Mouse (Mus musculus): ENCODE results near the gene Gm21962. TPM values are rescaled to one million over a fixed set of nuclear protein-coding genes. Genes with fewer than 3 reads are reported as not detected.
"Not testable (repeated sequence)": the region's sequence is repeated elsewhere in the genome, so short reads cannot be mapped to it uniquely, and the experiment has no call there.

The Gm21962 gene
- total RNA-seq (2021), result not detected in 2 replicates
- long read RNA-seq, result 0 reads

DNA sequence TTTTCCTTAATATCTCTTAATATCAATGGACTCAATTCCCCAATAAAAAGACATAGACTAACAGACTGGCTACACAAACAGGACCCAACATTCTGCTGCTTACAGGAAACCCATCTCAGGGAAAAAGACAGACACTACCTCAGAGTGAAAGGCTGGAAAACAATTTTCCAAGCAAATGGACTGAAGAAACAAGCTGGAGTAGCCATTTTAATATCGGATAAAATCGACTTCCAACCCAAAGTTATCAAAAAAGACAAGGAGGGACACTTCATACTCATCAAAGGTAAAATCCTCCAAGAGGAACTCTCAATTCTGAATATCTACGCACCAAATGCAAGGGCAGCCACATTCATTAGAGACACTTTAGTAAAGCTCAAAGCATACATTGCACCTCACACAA, at the start of gene Gm21962:
Gene Gm21962, plus strand, starts transcription at position 301 of the 400 bp plus-strand sequence.
- not testable (repeated sequence) for DNase-seq

DNA sequence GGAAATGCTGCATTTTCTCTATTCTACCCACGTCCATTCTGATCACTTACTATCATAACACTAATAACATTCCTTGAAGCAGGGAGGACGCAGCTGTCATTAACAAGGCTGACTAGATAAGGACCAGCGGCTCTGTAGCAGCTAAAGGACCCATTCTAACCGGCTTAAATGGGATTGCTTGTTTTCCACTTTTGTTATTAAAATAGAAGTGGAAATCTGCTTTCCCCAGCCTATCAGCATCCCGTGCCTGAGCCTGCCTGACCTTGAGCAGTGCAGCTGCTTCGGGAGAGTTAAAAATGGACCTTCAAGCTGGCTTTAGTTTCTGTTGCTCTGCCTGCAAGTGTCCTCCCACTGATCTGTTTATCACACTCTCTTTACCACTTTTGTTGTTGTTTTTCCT, 49.2 kb upstream of the Gm21962 start:
- DNase-seq, result no peak

DNA sequence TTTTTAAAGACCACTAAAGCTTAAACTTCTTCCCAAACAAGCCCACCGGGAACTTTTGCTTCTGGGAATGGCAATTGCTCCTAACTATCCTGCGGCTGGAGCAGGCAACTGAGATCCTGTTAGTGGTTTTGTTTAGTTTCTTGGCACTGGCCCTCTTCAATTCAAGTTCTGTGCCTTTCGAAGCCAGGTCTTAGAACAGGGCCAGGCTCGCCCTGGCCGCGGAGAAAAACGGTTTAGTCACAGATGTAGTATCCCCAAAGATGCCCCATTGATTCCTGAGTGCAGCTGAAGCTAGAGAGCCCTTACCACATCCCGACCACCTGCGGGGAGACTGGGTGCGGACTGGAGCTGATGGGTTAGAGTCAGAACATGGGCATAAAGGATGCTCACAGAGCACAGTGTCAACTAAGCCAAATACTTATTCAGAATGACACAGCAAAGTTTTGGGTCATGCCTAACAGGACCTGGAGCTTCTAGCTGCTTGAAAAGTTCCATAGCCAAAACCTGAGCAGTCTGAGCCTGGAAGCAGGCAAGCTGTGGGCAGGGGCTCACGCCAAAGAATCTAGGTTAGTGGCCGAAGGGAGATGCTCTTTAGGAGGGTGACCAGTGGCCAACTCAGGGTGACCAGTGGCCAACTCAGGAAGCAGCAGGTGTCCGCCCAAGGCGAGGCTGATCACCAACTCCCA, 48.3 kb upstream of the Gm21962 start:
- no peak for DNase-seq

DNA sequence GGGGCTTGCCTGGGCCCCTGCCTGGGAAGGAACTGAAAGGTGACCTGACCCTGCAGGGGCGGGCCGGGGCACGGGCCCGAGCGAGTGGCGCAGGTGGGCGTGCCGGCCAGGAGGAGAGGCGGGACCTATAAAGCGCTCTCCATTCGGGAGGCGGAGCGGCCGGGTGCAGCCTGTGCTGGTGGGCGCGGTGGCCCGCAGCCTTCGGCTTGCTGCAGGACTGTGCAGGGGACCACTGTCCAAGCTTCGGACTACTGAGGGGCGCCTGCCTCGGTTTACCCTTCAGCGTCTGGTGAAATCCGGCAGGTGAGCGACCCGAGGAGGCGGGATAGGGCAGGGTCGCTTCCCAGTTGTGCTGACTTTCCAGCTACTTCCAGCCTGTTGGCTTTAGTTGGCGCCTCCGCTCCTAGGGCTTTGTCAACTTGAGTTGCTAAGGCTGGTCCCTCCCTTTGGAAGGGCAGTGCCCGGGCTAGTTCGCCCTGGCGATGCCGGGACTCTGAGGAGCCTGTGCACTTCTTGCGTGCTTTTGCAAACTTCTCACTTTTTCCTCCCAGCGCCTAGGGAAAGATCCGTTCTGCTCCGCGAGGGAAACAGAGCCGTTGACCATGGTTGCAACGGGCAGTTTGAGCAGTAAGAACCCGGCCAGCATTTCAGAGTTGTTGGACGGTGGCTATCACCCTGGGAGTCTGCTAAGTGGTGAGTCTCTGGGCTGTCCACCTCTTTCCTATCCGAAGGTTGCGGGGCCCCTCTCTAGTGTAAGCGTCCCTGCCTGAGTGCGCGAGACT, 47.6 kb upstream of the Gm21962 start:
- peak; percentile 56 for DNase-seq

DNA sequence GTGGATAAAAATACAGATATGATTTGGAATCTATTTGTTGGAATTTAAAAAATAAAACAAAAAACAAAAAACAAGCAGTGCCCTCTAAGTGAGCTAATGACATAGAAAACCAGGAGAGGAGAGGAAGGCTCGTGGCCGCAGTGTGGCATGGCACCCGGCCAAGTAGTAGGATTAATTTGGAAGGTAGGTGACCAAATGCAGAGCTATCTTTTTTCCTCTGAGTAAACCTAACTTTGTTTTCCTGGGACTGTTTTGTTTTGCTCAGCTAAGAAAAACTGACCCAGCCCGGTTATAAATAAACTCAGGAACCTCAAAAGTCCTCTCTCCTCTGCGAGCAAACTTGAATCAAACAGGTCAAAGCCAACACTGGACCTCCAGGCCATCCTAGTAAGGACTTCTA, 46.3 kb upstream of the Gm21962 start:
- DNase-seq, result no peak

DNA sequence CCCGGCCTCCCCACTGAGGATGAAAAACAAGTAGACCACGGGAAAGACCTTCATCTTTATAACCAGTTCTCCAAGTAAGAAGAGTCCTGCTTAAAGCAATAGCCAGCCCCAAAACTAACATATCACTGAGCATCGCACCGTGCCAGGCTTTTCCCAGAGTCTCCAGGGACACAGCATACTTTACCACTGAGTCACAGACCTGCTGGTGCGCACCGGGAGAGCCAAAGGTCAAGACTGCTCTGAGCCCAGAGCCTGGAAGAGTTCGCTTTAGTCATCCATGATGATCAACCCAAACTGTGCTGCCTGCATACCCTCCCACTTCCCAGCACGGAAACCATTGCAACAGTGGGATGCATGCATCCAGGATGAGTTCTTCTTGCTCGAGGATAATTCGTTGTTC, 37.6 kb upstream of the Gm21962 start:
- peak; percentile 3 for DNase-seq

DNA sequence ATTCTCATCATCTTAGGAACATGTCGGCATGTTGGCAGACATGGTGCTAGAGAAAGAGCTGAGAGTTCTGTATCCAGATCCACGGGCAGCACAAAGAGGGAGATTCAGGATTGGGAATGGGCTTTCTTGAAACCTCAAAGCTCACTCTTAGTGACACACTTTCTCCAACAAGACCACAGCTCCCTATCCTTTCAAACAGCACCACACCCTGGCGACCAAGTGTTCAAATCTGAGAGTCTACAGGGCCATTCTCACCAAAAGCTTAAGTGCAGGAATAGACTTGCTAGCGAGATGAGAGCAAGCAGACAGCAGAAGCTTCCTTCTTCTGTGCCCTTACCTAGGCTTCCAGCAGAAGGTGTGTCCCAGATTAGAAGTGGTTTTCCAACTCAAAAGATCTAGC, 34.8 kb upstream of the Gm21962 start:
- no peak for DNase-seq

DNA sequence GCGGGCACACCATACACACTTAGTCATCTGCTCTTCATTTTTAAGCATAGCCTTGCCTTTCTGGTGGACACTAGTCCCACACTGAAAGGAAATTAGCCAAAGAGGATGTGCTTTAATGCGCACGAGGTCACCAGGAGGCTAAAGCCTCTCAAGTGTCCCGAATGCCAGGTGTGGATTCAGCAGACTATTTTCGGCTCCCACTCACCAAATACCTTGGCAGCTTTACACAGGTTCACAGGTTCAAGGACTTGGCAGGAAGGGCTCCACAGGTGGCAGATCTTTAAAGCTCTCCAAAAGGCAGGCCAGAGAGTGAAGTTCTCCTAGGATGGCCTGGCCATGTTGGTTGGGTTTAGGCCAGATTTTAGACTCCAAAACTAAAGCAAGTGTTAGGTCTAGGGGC, 30.1 kb upstream of the Gm21962 start:
- DNase-seq, result no peak

DNA sequence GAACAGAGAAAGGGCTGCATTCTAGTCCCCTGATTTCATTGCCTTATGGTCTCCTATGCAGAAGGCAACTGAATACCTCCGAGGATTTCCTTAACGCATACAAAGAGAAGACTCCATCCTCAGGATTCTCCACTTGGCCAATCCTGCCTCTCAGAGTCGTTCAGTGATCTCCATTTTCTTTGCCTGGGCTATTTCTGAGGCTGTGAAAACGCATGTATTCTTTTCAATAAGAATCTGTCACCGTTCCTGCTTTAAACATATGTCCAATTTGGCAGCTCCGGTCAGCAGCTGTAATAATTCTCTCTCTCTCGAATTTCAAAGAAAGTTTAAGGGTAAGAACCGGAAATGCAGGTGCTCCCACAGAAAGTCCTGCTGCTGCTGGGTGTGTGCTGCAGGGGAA, 29.2 kb upstream of the Gm21962 start:
- no peak for DNase-seq

DNA sequence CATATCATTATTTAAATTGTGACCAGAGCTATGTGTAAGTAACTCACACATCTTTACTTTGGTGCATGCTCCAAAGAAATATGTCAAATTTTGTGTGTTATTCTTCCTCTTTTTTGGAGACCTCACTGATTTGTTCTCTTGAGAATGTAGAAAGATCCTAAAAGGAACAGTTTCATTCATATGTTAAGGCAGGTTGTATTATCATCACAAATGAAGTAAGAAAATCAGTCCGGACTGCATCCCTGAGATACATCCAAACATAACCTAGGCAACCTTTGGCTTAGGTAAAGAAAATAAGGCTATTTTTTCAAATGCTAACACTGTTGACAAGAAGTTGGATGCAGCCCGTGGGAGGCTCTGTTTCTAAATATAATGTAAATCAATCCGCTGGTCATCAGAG, 28.8 kb upstream of the Gm21962 start:
- no peak for DNase-seq

DNA sequence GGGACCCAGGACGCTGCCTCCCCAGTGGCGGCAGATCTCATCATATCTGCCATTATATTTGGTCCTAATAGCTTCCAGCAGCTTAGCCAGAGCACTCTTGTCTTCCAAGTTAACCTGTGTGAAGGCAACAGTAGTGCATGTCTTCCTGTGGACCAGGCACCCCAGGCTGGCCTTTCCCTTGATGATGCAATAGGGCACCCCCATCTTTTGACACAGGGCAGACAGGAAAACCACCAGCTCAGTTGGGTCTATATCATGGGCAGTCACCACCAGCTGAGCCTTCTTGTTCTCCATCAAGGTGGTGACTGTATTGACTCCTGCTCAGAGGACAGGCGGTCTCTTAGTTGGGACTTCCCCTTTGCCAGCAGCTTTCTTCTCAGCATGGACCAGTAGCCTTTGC, 27.2 kb upstream of the Gm21962 start:
- DNase-seq, result no peak

DNA sequence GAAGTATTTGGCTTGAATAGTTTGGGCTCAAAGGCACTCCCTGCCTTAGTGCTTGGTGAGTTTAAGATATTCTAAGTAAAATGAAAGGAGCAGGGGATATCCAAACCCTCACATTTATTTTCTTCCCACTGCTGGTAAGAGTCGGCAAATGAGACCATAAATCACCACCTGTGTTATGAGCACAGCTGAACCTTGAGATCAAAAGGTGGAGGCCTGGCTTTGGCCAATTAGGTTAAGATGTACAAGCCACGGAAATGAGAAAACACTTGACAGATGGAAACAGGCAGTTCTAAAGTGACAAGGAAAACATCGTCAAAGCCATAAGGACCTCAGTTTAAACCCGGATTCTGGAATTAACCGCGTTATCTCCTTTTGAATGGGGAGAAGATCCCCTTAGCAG, 26.4 kb upstream of the Gm21962 start:
- no peak for DNase-seq

DNA sequence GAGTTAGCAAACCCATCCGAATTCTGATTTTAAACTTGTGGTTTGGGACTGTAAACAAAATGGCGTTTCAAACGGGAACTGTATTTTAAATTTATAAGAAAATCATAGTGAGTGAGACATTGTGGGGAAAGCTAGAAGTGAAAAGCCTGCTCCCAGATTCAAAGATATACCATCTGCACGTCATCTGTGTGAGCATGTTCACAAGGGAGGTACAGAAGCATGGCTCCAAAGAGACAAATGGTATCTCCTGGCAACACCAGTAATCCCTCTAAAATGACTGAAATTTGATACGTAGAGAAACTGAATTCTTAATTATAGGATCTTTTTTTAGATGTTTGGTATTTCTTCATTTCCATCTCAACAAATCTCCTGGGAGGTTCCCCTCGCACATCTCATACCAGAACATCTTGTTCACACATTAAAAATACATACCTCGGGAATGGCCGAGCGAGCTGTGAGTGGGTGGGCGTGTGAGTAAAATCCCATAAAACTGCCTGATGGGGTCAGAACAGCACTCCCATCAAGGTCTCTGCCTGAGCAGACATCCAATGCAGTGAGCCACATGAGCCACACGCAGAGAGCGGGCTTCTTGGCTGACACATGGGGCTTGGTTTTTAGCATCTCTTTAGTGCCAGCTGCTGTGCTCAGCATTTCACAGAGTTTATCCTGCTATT, 23.8 kb upstream of the Gm21962 start:
- no peak for DNase-seq

DNA sequence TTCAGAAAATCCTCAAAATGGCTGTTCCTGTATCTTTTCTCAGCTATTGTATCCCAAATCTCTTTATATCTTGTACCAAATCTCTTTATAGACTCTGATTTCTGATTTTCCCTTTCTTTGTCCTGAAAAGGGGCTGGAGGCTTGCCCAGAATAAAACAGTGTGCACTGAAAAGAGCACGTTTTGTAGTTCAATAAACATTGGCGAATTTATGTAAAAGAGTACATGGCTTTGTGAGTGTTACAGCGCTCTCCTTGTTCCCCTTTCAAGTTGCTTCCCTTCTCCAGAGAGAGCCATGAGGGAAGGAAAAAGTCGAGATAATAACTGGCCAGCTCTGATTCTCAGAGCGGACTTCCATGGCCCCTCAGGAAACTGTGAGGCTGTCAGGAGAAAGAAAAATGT, 22.2 kb upstream of the Gm21962 start:
- no peak for DNase-seq

DNA sequence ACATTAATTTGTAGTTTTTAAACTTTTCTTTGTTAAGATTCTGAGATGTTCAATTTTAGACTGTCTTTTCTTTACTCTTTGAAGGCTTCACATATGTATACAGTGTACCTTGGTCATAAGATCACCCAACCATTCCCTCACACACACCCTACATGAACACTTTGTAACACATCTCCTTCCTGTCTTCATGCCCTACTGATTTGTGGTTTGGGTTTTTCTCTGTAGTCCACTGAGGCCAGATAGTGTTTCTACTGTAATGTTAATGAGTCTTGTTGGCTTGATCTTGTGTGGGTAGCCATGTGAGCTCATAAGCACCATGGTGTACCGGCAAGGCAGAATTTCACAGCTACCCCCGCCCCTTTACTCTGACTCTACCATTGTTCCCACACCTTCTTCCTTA, 18.5 kb upstream of the Gm21962 start:
- no peak for DNase-seq

DNA sequence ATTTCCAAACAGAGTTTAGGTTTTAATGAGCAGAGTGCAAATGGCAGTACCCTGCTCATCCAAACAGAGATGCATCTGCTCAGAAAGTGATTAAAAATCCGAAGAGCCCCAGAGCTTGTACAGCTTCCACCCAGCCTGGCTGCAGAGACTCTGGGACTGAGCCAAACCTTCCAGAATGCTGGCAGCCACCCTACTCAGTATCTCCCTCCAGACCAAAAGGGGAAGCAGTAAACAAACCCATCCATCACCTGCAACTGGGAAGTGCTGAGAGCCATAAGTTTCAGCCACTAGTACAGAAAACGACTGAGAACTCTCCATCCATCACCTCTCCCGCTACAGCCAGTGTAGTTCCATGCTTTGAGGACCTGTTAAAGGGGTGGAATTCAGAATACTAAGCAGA, 9.6 kb downstream of the Gm21962 start:
- peak; percentile 56 for DNase-seq

DNA sequence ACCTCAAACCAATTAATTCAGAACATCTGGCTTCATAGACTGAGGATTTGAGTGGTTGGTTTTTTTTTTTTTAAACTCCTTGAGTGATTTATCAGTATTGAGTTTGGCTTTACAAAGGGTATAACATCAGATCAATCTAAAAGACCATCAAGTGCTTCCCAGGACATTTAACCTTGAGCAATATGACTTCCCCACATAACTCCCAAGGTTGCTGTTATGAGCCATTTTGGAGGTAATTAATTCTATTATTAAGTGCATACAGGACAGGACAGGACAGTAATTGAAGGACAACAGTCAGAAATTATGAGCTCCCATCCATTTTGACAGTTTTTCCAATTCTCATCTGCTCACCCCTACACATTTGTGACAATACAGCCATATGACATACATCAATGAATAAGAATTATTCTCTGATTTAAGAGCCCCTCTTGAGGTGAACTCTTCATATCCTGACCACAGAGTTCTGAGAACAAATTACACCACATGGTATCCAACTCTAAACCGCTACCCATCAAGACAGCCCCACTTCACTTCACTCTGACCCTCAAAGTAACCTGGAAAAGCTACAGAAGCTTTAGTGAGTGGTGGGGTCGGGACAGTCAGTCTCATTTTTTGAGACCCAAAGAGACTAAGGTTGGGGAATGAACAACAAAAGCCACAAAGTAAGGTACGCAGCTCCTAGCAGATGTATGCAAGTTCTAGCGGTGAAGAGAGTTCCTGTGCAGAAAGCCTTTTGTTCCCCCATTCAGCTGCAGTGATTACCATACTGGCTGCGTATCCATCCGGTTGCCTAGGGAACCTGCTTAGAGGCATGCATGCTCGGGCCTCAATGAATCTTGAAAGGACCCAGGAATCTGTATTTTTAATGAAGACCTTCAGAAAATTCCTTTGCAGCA, 11.8 kb downstream of the Gm21962 start:
- DNase-seq, result no peak

DNA sequence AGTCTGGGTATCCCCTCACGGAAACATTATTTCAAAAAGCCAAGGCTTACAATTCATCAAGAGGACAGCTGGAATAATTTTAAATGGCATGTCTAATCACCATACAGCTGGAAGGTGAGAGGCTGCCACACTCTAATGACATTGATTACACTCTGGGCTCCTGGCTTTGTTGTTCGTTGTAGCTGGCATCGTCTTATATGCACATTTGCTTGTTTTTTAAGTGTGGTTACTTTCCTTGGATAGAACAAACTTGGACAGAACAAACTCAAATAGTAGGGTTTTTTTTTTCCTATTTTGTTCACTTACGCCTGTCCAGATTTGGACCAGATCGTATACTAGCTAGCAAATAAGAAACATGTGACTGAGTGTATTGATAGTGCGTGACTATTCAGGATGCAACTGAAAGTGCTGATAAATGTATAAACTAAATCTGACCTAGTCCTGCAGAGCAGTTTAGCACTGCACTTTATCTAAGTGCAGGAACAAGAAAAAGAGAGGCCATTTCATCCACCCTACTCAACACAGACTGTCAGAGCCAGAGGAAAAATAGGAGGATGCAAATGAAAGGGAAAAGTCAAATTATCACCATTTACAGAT, 12.6 kb downstream of the Gm21962 start:
- DNase-seq, result no peak

DNA sequence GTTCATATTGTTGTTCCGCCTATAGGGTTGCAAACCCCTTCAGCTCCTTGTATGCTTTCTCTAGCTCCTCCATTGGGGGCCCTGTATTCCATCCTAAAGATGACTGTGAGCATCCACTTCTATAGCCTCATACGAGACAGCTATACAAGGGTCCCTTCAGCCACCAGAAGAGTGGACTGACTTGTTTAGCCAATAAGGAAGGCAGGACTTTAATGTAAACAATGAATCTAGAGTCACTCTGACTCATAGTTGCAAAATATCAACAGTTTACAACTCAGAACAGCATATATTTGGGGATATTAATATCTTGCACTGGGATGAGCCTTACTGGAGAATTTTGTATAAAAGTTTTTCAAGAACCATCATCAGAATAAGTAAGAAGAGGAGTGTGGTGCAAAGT, 15.6 kb downstream of the Gm21962 start:
- DNase-seq, result no peak

DNA sequence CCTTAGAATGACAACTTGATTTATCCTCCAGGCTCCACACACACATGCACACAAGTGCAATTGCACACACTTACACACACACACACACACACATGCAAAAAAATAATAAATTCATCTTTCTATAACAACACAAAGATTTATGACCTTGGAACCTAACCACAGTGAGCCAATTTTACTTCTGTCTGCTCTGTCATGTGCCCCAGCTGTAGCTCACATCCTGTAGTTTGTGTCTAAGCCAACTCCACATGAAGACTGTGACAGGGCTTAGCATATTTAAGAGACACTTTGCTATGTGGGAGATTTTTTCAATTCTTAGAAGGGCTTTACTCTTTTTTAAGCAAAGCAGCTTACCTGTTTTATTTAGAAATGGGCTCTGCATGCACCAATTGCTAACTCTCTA, 20.2 kb downstream of the Gm21962 start:
- no peak for DNase-seq

DNA sequence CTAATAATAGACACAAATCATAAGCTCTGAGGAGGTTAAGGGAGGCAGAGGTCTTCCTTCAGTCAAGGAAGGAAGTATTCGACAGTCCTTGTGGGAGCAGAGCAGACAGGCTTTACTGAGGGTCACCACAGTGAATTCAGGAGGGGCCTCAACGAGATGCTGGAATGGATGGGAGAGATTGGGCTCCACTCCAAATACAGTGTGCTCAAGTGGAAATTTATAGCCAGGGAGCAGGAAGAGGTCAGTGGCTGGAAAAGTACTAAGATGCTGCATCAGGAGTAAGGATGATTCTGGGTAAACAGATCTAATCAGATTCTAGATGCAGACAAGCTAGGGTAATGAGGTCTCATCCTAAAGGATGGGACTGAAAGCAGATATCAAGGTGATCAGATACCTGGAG, 44.6 kb downstream of the Gm21962 start:
- DNase-seq, result no peak

DNA sequence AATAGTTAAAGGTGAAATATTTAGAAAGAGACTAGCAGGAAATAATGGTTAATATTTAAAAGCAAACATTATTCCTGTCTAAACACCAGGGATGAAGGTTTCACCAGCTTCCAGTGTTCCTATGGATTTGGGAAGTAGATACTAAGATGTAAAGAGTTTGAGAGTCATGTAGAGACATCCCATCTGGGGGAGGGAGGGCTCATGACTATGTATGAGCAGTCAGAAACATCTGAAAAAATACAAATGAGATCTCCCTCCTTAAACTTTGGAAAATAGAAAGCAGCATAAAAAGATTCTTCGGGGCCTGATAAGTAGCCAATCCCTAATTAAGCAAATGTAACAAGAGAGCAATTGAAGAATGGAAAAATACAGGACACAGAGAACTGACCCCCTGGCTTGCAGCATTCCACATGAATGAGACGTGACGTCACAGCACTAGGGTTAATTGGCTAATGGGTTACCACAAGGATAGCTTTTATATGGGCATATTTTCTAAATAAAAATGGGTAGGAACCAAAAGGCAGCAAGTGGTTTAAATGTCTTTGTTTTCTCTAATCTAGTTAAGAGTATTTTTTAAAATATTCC, 45.3 kb downstream of the Gm21962 start:
- DNase-seq, result no peak
